Mouse (Mus musculus) testis, adult 2 months (tissue): Measurements from ENCODE around the gene Lmx1b.

Experiments
- CTCF ChIP-seq: fragments of 200-500 bp; IDR thresholded peaks from 2 replicates; pipeline ENCODE4 v1.5.1; 2012; ENCODE audit warnings: low read depth, mild to moderate bottlenecking, inconsistent platforms, low read length, moderate library complexity; ENCODE audit not compliant: control insufficient read depth, insufficient read depth, insufficient replicate concordance
- POLR2A ChIP-seq: fragments of 200-500 bp; IDR thresholded peaks from 2 replicates; pipeline ENCODE4 v1.6.1; 2012; ENCODE audit warnings: low read depth, mild to moderate bottlenecking, inconsistent platforms, low read length, moderate library complexity; ENCODE audit not compliant: control insufficient read depth

DNA sequence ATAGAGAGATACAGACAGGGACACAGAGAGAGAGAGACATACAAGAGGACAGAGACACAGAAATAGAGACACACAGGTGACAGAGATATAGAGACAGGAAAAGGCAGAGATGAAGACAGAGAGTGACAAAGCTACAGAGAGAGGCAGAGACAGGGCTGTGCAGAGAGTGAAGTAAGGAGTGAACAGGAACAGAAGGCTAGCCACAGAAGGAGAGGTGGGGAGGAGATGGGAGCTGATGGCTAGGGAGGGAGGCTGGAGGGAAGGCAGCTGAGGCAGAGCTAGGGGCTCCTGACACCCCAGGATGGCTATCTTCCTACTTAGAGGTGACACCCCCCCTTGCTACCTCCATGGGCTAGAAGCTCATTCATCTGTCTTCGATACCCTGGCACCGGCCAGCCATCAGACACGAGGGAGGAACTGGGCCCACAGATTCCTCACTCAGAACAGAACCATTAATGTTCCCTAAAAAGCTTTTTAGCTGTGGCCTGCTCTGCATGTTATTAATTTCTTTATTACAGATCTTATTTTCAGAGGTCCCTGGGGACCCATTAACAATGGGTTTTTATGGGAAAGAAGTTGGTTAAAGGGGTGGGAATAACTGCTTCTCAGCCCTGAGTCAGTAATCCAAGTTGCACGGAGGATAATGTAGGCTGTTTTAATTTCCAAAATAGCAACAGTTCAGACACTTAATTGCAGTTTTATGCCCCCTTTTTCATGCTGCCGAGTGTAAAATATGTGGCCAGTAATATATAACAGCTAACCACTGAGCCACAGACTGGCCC, 114.8 kb downstream of the Lmx1b start:
- TF ChIP-seq POLR2A, result no peak
- no peak for TF ChIP-seq CTCF
